Mouse (Mus musculus): Measurements from ENCODE around the gene Zfp113. TPM values are rescaled to one million over a fixed set of nuclear protein-coding genes. Genes with fewer than 3 reads are reported as not detected.

Gene Zfp113
- polyA plus RNA-seq, 1 experiment from 2014 or later, result 25.5 TPM

DNA sequence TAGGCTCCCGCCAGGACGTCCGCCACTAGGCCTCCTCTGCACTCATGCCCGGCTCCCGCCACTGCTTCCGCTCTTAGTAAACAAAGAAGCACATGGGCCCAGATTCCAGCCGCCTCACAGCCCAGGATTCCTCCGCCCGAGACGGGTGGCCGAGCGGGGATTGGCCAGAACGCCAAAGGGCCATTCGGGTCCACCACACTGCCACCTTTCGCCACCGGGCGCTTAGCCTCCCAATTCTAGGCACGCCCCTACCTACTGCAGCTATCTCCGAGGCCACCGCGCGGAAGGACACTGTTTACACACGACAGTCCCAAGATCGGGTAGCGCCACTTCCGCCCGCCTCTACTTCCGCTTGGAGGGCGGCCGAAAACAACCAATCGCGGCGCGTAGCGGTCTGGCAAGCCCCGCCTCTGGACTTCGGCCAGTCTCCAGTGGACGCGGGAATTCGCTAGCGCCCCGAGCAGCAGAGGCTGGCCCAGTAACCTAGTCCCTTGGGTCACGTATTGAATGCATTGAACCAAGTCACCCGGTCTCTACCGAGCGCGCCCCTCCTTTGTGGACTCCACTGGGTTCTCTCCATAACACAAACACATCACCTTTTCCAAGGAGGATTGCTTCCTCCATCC, 15.5 kb upstream of the Zfp113 start:
- H3K4me2 ChIP-seq (replicated peaks), result peak overlapping the region; percentile 82
- peak overlapping the region; percentile 95 for H3K27ac ChIP-seq
- under 1% methylated on average over 47 of the region's 47 CpGs for WGBS
- peak overlapping the region; percentile 83 for H3K9ac ChIP-seq
- peak overlapping the region; percentile 87 for H3K4me3 ChIP-seq
- H3K9me3 ChIP-seq, result no peaks in the 10 kb centered on the region
- H3K27me3 ChIP-seq, result no peaks in the 10 kb centered on the region
- peaks cover 57% of the 10 kb centered on the region for H3K36me3 ChIP-seq
- ATAC-seq (ENCODE audit: insufficient number of reproducible peaks, insufficient read depth, low FRiP score, low TSS enrichment), result peak; percentile 84
- H3K4me1 ChIP-seq, result peaks cover 19% of the 10 kb centered on the region

DNA sequence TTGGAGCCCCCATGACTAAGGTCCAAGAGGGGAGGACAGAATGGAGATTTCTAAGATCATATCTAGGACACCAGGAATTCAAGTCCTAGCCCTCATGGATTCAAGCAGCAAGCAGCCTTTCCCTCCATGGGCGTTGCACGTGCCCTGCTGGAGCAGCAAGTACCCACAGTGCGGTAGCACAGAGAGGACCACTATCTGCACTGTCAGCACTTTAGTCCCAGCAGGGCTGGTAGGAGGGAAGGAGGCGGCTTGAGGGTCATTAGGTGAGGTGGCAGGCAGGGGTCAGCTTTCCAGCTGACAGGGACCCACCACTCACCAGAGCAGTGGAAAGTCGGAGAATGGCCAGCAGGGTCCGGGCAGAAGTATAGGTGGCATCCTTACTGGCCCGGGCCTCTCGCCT, 10.1 kb upstream of the Zfp113 start:
- no peak overlapping the region for H3K27ac ChIP-seq
- peaks cover 18% of the 10 kb centered on the region for H3K4me1 ChIP-seq
- H3K9ac ChIP-seq, result no peak overlapping the region
- no peaks in the 10 kb centered on the region for H3K27me3 ChIP-seq
- ATAC-seq (ENCODE audit: insufficient number of reproducible peaks, insufficient read depth, low FRiP score, low TSS enrichment), result no peak
- H3K36me3 ChIP-seq, result peaks cover 70% of the 10 kb centered on the region
- no peak overlapping the region for H3K4me2 ChIP-seq (replicated peaks)
- 83% methylated on average over 8 of the region's 8 CpGs for whole genome bisulfite sequencing
- no peak overlapping the region for H3K4me3 ChIP-seq
- H3K9me3 ChIP-seq, result no peaks in the 10 kb centered on the region

DNA sequence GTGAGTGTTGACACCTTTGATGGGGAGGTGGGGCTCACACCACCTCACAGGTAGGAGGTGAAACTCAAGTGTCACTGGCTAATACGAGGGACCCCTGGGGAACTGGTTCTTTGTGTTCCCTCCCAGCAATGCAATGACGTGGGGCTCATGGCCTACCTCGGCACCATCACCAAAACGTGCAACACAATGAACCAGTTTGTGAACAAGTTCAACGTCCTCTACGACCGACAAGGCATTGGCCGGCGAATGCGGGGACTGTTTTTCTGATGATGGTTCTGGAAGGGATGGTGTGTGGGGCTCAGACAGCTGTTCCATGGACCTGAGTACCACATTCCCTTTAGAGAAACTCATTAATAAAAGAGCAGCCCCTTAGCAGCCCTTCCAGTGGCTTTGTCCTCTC, 8.1 kb upstream of the Zfp113 start:
- H3K4me1 ChIP-seq, result peaks cover 9% of the 10 kb centered on the region
- H3K9ac ChIP-seq, result no peak overlapping the region
- H3K4me2 ChIP-seq (replicated peaks), result no peak overlapping the region
- H3K36me3 ChIP-seq, result peaks cover 63% of the 10 kb centered on the region
- no peaks in the 10 kb centered on the region for H3K27me3 ChIP-seq
- ATAC-seq (ENCODE audit: insufficient number of reproducible peaks, insufficient read depth, low FRiP score, low TSS enrichment), result no peak
- WGBS, result 75% methylated on average over 10 of the region's 10 CpGs
- no peak overlapping the region for H3K27ac ChIP-seq
- no peaks in the 10 kb centered on the region for H3K9me3 ChIP-seq
- no peak overlapping the region for H3K4me3 ChIP-seq

DNA sequence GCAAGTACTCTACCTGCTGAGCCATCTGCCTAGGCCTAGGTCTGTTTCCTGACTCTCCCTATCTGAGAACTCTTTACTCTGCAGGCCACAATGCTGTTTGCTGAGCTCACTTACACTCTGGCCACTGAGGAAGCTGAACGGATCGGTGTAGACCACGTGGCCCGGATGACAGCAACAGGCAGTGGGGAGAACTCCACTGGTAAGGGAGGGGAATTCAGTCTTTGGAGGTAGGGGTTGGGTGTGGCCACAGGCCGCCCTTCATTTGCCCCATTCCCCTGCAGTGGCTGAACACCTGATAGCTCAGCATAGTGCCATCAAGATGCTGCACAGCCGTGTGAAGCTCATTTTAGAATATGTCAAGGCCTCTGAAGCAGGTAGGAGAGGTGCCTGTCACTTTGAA, 7.5 kb upstream of the Zfp113 start:
- Histone ChIP-seq H3K9ac (no peak overlapping the region), H3K27ac (no peak overlapping the region), H3K9me3 (no peaks in the 10 kb centered on the region), H3K27me3 (no peaks in the 10 kb centered on the region), H3K36me3 (peaks cover 58% of the 10 kb centered on the region), H3K4me3 (no peak overlapping the region), H3K4me2 (replicated peaks) (no peak overlapping the region), H3K4me1 (peaks cover 9% of the 10 kb centered on the region)
- no peak for ATAC-seq (ENCODE audit: insufficient number of reproducible peaks, insufficient read depth, low FRiP score, low TSS enrichment)
- 74% methylated on average over 6 of the region's 6 CpGs for WGBS

DNA sequence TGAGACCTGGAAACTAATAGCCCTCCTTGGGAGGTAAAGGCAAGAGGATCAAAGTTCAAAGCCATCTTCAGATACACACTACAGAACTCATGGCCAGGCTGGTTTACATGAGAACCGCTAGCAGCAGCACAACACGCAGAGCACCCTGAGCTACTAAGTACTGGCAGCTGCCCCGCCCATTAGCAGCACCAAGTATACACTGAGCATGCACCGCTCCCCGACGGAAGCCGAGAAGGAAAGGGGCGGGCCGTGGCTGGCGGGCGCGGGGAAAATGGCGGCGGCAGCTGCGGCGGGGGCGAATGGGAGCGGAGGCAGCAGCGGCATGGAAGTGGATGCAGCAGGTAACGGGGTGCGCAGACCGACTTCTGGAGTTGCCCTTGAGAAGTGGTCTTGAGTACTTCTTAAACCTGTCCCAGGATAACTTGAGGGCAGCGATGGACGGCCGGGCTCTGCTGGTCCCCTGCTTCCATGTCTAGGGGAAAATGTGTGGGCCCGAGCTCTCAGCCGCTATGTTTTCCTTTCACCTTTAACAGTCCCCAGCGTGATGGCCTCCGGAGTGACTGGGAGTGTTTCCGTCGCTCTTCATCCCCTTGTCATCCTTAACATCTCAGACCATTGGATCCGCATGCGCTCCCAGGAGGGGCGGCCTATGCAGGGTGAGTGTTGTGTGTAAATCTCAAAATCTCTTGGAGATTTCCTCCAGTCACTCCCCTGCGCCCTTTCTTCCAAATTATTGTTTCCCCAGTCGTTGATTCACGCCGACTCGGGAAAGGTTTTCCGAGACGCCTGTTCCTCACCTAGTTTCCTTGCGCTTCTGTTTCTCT, 5.5 kb upstream of the Zfp113 start, which contains the start of gene Cops6:
TSS of gene Cops6 (plus strand) at position 230 of the 824 bp plus-strand sequence.
- peaks cover 9% of the 10 kb centered on the region for H3K4me1 ChIP-seq
- WGBS, result under 1% methylated on average over 42 of the region's 42 CpGs
- H3K27ac ChIP-seq, result peak within 1 kb of the TSS; percentile 65
- H3K4me3 ChIP-seq, result peak within 1 kb of the TSS; percentile 69
- ATAC-seq (ENCODE audit: insufficient number of reproducible peaks, insufficient read depth, low FRiP score, low TSS enrichment), result peak; percentile 93
- no peaks in the 10 kb centered on the region for H3K27me3 ChIP-seq
- H3K9me3 ChIP-seq, result no peaks in the 10 kb centered on the region
- peaks cover 38% of the 10 kb centered on the region for H3K36me3 ChIP-seq
- H3K4me2 ChIP-seq (replicated peaks), result peak within 1 kb of the TSS; percentile 67
- H3K9ac ChIP-seq, result peak within 1 kb of the TSS; percentile 75

DNA sequence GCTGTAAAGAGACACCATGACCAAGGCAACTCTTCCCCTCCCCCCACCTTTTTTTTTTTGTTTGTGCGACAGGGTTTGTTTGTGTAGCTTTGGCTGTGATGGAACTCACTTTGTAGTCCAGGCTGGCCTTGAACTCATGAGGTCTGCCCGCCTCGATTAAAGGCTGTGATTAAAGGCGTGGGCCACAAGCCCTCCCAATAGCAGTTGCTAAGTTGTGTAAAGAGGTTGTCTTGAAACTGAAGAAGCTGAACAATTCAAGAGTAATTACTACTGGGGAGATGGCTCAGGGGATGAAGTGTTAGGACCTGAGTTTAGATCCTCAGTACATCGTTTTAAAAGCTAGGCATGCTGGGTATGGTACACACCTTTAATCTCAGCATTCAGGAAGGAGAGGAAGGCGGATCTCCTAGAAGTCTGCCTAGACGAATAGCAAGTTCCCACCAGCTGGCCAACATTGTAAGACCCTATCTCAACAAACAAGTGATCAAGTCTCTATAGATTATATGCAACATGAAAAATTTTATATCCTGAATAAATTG, 4.7 kb upstream of the Zfp113 start:
- ATAC-seq (ENCODE audit: insufficient number of reproducible peaks, insufficient read depth, low FRiP score, low TSS enrichment), result no peak
- Histone ChIP-seq H3K9me3 (no peaks in the 10 kb centered on the region), H3K4me1 (peaks cover 9% of the 10 kb centered on the region), H3K27ac (no peak overlapping the region; the same call in 1 of the 2 replicates), H3K27me3 (no peaks in the 10 kb centered on the region), H3K36me3 (peaks cover 30% of the 10 kb centered on the region), H3K4me2 (replicated peaks) (peak overlapping the region; percentile 67), H3K4me3 (peak overlapping the region; percentile 69), H3K9ac (no peak overlapping the region)
- 72% methylated on average over 7 of the region's 7 CpGs for WGBS

DNA sequence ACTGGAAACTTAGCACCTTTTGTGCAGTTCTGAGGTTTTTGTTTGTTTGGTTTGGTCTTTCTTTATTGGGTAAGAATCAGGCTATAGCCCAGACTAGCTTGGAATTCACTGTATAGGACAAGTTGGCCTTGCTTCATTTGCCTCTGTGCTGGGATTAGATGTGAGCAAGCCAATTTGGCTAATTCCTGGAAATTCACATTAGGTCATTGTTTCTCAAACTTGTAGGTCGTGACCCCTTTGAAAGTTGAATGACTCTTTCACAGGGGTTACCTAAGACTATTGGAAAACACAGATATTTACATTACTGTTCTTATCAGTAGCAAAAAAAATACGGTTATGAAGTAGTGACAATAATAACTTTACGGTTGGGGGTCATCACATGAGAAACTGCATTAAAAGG, 1.2 kb downstream of the Zfp113 start:
- Histone ChIP-seq H3K4me2 (replicated peaks) (peak overlapping the region; percentile 73), H3K4me1 (peaks cover 3% of the 10 kb centered on the region; the same call in 1 of the 2 replicates), H3K9me3 (no peaks in the 10 kb centered on the region), H3K27me3 (no peaks in the 10 kb centered on the region), H3K4me3 (peak overlapping the region; percentile 78), H3K36me3 (peaks cover 30% of the 10 kb centered on the region), H3K9ac (peak overlapping the region; percentile 88), H3K27ac (no peak overlapping the region)
- 85% methylated on average over 3 of the region's 3 CpGs for WGBS
- no peak for ATAC-seq (ENCODE audit: insufficient number of reproducible peaks, insufficient read depth, low FRiP score, low TSS enrichment)

DNA sequence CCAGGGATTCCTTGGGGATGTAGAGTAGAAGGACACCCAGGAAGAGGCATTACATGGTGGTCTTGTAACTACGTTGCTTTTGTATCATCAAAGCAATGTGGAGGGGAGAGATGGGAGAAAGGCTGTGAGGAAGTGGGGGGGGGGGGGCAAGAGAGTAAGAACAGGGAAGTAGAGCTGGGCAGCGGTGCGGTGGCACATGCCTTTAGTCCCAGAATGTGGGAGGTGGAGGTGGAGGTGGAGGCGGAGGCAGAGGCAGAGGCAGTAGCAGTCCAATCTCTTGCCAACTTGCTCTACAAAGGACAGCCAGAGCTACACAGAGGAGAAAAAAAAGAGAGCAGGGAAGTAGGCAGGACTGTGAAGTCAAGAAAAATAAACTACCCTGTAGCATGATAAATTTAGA, 17.0 kb downstream of the Zfp113 start:
- H3K4me3 ChIP-seq, result no peak overlapping the region
- no peak for ATAC-seq (ENCODE audit: insufficient number of reproducible peaks, insufficient read depth, low FRiP score, low TSS enrichment)
- no peak overlapping the region for H3K4me2 ChIP-seq (replicated peaks)
- H3K27ac ChIP-seq, result no peak overlapping the region
- H3K9me3 ChIP-seq, result no peaks in the 10 kb centered on the region
- no peaks in the 10 kb centered on the region for H3K27me3 ChIP-seq
- no peak overlapping the region for H3K9ac ChIP-seq
- WGBS, result 75% methylated on average over 4 of the region's 4 CpGs
- H3K36me3 ChIP-seq, result peaks cover 29% of the 10 kb centered on the region
- no peaks in the 10 kb centered on the region for H3K4me1 ChIP-seq

DNA sequence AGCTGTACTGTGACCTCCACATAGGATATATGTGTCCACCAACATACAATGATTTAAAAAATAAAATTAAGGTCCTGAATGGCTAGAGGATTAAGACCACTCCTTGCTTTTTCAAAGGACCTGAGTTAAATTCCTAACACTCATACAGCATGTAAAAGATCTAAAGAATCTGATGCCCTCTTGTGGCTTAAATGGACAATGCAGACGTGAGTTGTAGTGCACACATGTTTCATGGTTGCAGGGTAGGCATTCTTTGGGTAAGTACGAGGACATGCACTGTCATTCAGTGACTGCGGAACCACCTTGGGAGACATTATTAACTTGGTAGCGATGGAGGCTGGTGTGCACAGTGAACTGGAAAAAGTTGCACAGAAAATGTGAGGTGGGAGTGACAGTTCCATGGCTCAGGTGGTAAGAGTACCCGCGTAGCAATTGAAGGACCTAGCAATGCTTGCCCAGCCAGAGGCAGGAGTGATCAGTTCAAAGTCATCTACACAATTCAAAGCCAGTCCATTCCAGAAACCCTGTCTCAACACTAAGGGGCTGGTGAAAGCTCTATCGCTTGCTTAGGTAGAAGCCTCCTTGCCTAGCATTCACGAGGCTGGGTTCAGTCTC, 17.5 kb downstream of the Zfp113 start:
- H3K4me1 ChIP-seq, result no peaks in the 10 kb centered on the region
- H3K27ac ChIP-seq, result no peak overlapping the region
- ATAC-seq (ENCODE audit: insufficient number of reproducible peaks, insufficient read depth, low FRiP score, low TSS enrichment), result no peak
- no peak overlapping the region for H3K4me2 ChIP-seq (replicated peaks)
- H3K9me3 ChIP-seq, result no peaks in the 10 kb centered on the region
- 62% methylated on average over 8 of the region's 8 CpGs for WGBS
- peaks cover 29% of the 10 kb centered on the region for H3K36me3 ChIP-seq
- no peak overlapping the region for H3K4me3 ChIP-seq
- H3K9ac ChIP-seq, result no peak overlapping the region
- H3K27me3 ChIP-seq, result no peaks in the 10 kb centered on the region

DNA sequence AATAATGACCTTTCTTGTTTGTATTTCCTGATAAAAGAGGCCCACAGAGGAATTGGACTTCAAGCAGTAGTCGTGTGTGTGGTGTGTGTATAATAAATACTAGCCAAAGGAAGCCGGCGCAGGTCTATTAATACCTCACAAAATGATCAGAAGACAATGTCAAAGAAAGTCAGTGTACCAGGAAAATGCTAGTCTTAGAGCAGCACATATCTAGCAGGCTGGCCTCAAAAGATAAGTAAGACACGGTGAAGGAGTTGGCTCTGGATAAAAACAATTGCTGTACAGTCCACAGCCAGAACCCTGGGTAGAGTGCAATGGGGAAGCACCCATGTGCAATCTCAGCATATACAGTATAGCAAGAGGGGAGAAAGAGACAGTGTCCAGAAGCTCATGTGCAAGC, 18.3 kb downstream of the Zfp113 start:
- no peak for ATAC-seq (ENCODE audit: insufficient number of reproducible peaks, insufficient read depth, low FRiP score, low TSS enrichment)
- H3K4me3 ChIP-seq, result no peak overlapping the region
- peaks cover 32% of the 10 kb centered on the region for H3K36me3 ChIP-seq
- no peaks in the 10 kb centered on the region for H3K9me3 ChIP-seq
- H3K27me3 ChIP-seq, result no peaks in the 10 kb centered on the region
- H3K4me1 ChIP-seq, result no peaks in the 10 kb centered on the region
- no peak overlapping the region for H3K27ac ChIP-seq
- H3K9ac ChIP-seq, result no peak overlapping the region
- no peak overlapping the region for H3K4me2 ChIP-seq (replicated peaks)
- 88% methylated on average over 4 of the region's 4 CpGs for WGBS

DNA sequence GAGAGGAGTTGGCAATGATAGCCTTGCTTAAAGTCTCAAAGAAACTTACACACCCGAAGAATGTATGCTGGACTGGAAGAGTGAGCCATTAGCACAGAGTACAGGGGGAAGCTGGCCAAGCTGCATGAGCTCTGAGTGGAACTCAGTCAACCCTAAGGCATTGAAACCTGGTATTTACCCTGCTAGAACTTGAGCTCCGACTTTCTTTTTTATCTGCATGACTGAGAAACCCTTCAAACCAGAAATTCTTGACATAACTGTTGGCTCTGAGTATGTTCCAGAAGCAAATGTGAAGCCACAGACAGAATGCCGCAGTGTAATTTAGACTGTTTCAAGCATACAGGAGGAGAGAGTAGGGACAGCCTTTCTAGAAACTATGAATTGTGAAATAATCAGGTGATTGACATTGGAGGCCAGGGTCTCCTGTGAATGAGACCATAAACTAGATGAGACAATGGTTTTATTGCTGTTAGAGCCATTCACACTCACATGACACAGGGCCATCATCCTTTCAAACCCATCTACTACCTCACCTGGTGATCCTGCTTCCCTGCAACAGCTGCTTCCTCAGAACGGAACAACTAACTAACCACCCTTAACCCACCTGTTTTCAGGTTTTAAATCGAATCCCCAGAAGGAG, 23.0 kb downstream of the Zfp113 start:
- no peak overlapping the region for H3K9ac ChIP-seq
- H3K4me3 ChIP-seq, result no peak overlapping the region
- WGBS, result 91% methylated on average over 5 of the region's 5 CpGs
- H3K4me2 ChIP-seq (replicated peaks), result no peak overlapping the region
- ATAC-seq (ENCODE audit: insufficient number of reproducible peaks, insufficient read depth, low FRiP score, low TSS enrichment), result no peak
- peaks cover 72% of the 10 kb centered on the region for H3K36me3 ChIP-seq
- H3K4me1 ChIP-seq, result no peaks in the 10 kb centered on the region
- H3K9me3 ChIP-seq, result no peaks in the 10 kb centered on the region
- H3K27ac ChIP-seq, result no peak overlapping the region
- no peaks in the 10 kb centered on the region for H3K27me3 ChIP-seq

Measured in embryonic facial prominence, embryonic 12.5 days (tissue).